Mouse (Mus musculus) megakaryocyte, embryonic 14.5 days (primary cell): ENCODE results near the gene Ngfr.

Experiments
- FLI1 ChIP-seq: IDR thresholded peaks from 2 replicates; pipeline ENCODE4 v1.6.1; 2012; ENCODE audit warnings: low read length, inconsistent platforms, mixed read lengths
- GATA1 ChIP-seq: IDR thresholded peaks from 3 replicates; pipeline ENCODE4 v1.6.1; 2012; ENCODE audit warnings: mixed read lengths, low read length, inconsistent platforms, borderline replicate concordance

- TF ChIP-seq GATA1 = no peak
- no peak for TF ChIP-seq FLI1
Measured at GRCm38 (mm10) chr11:95632474-95632873, 44.9 kb upstream of the Ngfr start.
